Mouse (Mus musculus) stomach, embryonic 14.5 days (tissue): ENCODE results near the gene Gm7029. TPM values are rescaled to one million over a fixed set of nuclear protein-coding genes. Genes with fewer than 3 reads are reported as not detected.
"Not testable (repeated sequence)": the region's sequence is repeated elsewhere in the genome, so short reads cannot be mapped to it uniquely, and the experiment has no call there.

ENCODE experiments used
- ATAC-seq: fragments of 200-750 bp; cut with Nextera tagmentation; 2 replicates; pipeline ENCODE4 v1.8.0; 2017; ENCODE audit warnings: low read depth, moderate TSS enrichment; ENCODE audit not compliant: insufficient number of reproducible peaks, insufficient read depth, low FRiP score
- H3K27ac ChIP-seq: fragments of 300-500 bp; sonication (generic); 2 replicates; pipeline ENCODE4 v1.5.1; 2014; ENCODE audit warnings: mild to moderate bottlenecking, low read length, moderate library complexity, mixed read lengths
- H3K27me3 ChIP-seq: fragments of 300-500 bp; sonication (generic); 2 replicates; pipeline ENCODE4 v1.6.1; 2014; ENCODE audit warnings: low read length, control low read depth, mixed read lengths; ENCODE audit not compliant: control insufficient read depth, insufficient read depth
- H3K36me3 ChIP-seq: fragments of 300-500 bp; sonication (generic); 2 replicates; pipeline ENCODE4 v1.6.1; 2014; ENCODE audit warnings: mild to moderate bottlenecking, control low read depth, low read length, moderate library complexity, mixed read lengths; ENCODE audit not compliant: control insufficient read depth, insufficient read depth
- H3K4me1 ChIP-seq: fragments of 300-500 bp; sonication (generic); 2 replicates; pipeline ENCODE4 v1.6.1; 2014; ENCODE audit warnings: low read length, control low read depth, mixed read lengths; ENCODE audit not compliant: control insufficient read depth, insufficient read depth
- H3K4me2 ChIP-seq: fragments of 300-500 bp; sonication (generic); replicated peaks from 2 replicates; pipeline ENCODE4 v1.6.1; 2014; ENCODE audit warnings: low read depth, low read length, control low read depth
- H3K4me3 ChIP-seq: fragments of 300-500 bp; sonication (generic); 2 replicates; pipeline ENCODE4 v1.5.1; 2014; ENCODE audit warnings: low read depth, low read length, control low read depth
- H3K9ac ChIP-seq: fragments of 300-500 bp; sonication (generic); replicated peaks from 2 replicates; pipeline ENCODE4 v1.6.1; 2014; ENCODE audit warnings: low read depth, mild to moderate bottlenecking, control low read depth, low read length, moderate library complexity, mixed read lengths
- H3K9me3 ChIP-seq: fragments of 300-500 bp; sonication (generic); 2 replicates; pipeline ENCODE4 v1.6.1; 2016; ENCODE audit warnings: low read depth, low read length, control low read depth; ENCODE audit not compliant: control insufficient read depth
- WGBS: fragments of 180-500 bp; shearing (Covaris S2); extraction: QIAGEN DNeasy Blood & Tissue Kit; methylation state at CpG from one replicate; pipeline ENCODE4 v1.1.7; 2014; 5-methylcytosine and 5-hydroxymethylcytosine counted together
- polyA plus RNA-seq: library from polyadenylated mRNA; unstranded; fragments of >200 nt; fragmentation: Nextera tagmentation; extraction: Ambion mirVana; gene quantifications from 2 replicates; pipeline ENCODE4 v1.2.1, GENCODE M21; 2014

The Gm7029 gene
- polyA plus RNA-seq, result not detected in 2 replicates

DNA sequence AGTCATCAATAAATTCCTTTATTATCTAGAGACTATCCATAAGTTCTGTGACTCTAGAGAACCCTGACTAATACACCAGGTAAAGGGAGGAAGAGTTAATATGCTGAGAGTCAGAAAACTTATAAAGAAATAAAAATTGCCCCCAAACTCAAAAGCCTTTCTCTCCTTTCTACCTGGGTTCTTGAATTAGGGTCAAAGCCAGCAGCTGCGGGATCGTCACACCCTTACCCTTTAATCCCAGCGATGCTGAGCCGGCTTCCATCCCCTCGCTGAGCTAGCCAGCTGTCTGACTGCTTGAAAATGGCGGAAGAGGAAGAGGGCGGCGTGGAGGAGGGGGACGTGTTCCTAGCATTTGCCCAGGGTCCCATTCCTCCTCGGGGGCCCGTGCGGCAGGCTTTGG is at the start of gene Gm7029:
Gm7029 (plus strand) TSS at position 301 of the 400 bp plus-strand sequence.
- not testable (repeated sequence) for H3K36me3 ChIP-seq, H3K27me3 ChIP-seq, H3K9me3 ChIP-seq, H3K4me2 ChIP-seq, H3K4me3 ChIP-seq, H3K27ac ChIP-seq, H3K4me1 ChIP-seq, ATAC-seq, H3K9ac ChIP-seq
- WGBS, result 87% methylated on average over 4 of the region's 12 CpGs

DNA sequence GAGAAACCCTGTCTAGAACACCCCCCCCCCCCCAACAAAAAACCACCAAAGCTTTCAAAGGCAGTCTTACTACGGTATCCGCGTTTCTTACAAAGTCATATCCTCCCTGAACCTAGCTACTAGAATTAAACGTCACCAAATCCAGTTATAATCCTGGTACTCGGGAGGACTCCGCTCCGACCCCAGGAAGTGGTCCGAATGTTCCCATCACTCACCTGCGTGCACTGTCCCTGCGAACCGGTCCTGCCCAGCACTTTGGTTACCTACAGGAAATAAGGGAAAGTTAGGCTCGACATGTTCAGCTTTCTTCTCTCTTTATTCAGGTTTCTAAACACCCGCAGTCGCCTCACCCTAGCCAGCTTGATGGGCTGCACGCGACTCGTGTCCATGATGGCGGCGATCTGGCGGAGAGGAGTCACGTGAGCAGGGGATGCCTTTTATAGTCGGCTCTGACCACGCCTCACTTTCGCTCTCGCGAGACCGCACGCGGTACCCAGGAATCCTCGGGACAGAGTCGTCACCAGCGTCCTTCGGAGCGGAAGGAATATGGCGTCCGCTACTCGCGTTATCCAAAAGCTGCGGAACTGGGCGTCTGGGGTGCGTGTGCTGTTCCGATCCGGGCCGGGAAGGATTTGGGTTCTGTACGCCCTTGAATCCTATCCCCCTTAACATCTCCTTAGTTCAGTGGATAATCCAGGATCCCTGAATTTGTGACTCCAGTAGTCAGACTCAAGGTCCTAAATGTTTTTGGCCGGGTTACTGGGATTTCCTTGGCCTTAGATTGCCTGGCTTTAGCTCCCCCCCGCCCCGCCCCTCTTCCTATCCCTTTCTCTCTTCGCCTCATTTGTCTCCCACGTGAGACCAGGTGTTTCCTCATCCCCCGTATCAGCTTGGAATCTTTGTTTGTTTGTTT is 49.3 kb upstream of the Gm7029 start, which contains the start of the genes Rps28 and Ndufa7:
Rps28 (minus strand) TSS at position 479 of the 913 bp plus-strand sequence.
Ndufa7 (plus strand) TSS at position 489 of the 913 bp plus-strand sequence.
- WGBS, result under 1% methylated on average over 51 of the region's 51 CpGs
- peaks cover 30% of the 10 kb centered on the region for H3K36me3 ChIP-seq
- peak; percentile 94 for ATAC-seq

DNA sequence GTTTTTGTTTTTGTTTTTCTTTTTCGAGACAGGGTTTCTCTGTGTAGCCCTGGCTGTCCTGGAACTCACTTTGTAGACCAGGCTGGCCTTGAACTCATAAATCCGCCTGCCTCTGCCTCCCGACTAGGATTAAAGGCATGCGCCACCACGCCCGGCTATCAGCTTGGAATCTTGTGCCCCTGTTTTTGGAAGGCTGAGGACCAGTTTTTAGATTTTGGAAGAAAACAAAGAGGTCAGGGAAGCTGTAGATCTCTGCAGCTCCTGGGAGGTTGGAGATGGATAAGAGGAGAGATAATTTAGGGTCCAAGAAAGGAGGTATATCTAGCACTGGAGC is 48.7 kb upstream of the Gm7029 start:
- H3K4me1 ChIP-seq, result peaks cover 12% of the 10 kb centered on the region
- H3K9ac ChIP-seq, result peak overlapping the region; percentile 85
- 5% methylated on average over 6 of the region's 6 CpGs for WGBS
- H3K27me3 ChIP-seq, ATAC-seq, H3K9me3 ChIP-seq: not testable (repeated sequence)
- peaks cover 34% of the 10 kb centered on the region for H3K36me3 ChIP-seq
- H3K27ac ChIP-seq, result peak overlapping the region; percentile 86; the same call in 1 of the 2 replicates
- peak overlapping the region; percentile 63 for H3K4me2 ChIP-seq
- peak overlapping the region; percentile 69 for H3K4me3 ChIP-seq

More for the DNA sequence above, 49.3 kb upstream of the Gm7029 start, which contains the start of the genes Rps28 and Ndufa7:
- Histone ChIP-seq H3K27ac (peak within 1 kb of the TSS; percentile 86; the same call in 1 of the 2 replicates), H3K4me1 (peaks cover 12% of the 10 kb centered on the region), H3K4me3 (peak within 1 kb of the TSS; percentile 69), H3K4me2 (peak within 1 kb of the TSS; percentile 92), H3K9me3 (no peaks in the 10 kb centered on the region), H3K9ac (peak within 1 kb of the TSS; percentile 85), H3K27me3 (no peaks in the 10 kb centered on the region)

DNA sequence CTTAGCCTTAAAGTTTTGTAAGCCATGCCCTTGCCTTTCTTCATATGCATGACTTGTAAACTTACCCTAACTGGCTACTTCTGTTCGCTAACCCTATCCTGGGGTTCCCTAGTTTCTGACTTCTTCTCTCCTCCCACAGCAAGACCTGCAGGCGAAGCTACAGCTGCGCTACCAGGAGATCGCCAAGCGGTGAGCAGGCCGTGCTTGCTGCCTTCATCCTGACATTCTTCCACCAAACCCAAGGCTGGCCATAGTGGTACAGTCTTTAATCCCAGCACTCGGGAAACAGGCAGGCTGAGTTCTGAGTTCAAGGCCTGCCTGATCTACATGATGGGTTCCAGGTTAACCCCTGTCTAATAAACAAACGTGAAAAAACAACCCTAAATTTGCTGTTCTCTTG is 48.2 kb upstream of the Gm7029 start:
- H3K36me3 ChIP-seq, result peaks cover 34% of the 10 kb centered on the region
- H3K4me1 ChIP-seq, result peaks cover 12% of the 10 kb centered on the region
- H3K9me3 ChIP-seq, result no peaks in the 10 kb centered on the region
- ATAC-seq, result no peak
- H3K4me2 ChIP-seq, result peak overlapping the region; percentile 63
- WGBS, result 85% methylated on average over 8 of the region's 8 CpGs
- H3K9ac ChIP-seq, result peak overlapping the region; percentile 85
- no peak overlapping the region for H3K27ac ChIP-seq
- H3K4me3 ChIP-seq, result peak overlapping the region; percentile 69
- no peaks in the 10 kb centered on the region for H3K27me3 ChIP-seq

DNA sequence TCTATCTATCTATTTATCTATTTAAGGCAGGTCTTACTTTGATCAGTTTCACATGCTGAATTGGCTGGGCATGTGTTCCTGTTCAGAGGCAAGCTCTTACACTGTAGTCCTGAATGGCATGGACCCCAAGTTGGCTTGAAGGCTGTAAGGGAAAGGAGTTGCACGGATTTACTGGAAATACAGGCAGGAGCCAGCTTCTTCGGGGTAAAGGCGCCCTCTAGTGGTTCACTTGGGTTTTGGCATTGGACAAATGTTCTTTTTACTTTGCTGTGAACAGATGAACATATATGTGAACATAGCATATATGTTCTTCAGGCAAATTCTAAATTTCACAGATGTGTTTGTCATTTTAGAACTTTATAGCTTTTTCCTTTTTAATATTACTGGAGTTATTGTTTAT is 46.8 kb upstream of the Gm7029 start:
- H3K4me1 ChIP-seq, result peaks cover 12% of the 10 kb centered on the region
- H3K4me3 ChIP-seq, result no peak overlapping the region
- H3K27ac ChIP-seq, result no peak overlapping the region
- ATAC-seq, result no peak
- H3K27me3 ChIP-seq, result no peaks in the 10 kb centered on the region
- no peak overlapping the region for H3K4me2 ChIP-seq
- no peak overlapping the region for H3K9ac ChIP-seq
- no peaks in the 10 kb centered on the region for H3K9me3 ChIP-seq
- WGBS, result 0% methylated on average over 3 of the region's 3 CpGs
- peaks cover 30% of the 10 kb centered on the region for H3K36me3 ChIP-seq

DNA sequence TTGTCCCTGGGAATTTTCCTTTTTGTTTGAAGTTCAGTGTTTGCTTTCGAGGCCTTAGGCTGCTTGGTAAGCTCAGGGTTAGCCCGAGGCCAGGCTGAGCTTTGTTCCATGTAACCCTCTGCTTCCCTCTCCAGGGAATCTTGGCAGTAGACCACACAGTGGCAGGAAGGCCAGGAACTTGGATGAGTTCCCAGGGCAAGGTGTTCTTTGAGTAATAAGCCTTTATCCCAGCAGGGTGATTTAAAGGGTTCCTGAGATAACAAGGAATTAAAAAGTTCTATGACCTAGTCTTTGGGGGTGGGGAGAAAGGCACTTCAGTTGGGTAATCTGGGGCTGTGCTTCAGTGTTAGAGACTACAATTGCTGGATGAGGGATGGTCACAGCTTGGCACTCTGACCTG is 44.7 kb upstream of the Gm7029 start:
- no peak for ATAC-seq
- Histone ChIP-seq H3K27ac (no peak overlapping the region), H3K9ac (no peak overlapping the region), H3K36me3 (peaks cover 36% of the 10 kb centered on the region), H3K4me1 (peaks cover 3% of the 10 kb centered on the region; the same call in 1 of the 2 replicates), H3K27me3 (no peaks in the 10 kb centered on the region), H3K9me3 (no peaks in the 10 kb centered on the region), H3K4me3 (no peak overlapping the region), H3K4me2 (no peak overlapping the region)
- WGBS, result 57% methylated on average over 2 of the region's 2 CpGs

- Histone ChIP-seq H3K9me3 (no peaks in the 10 kb centered on the region), H3K36me3 (peaks cover 41% of the 10 kb centered on the region), H3K4me1 (peaks cover 3% of the 10 kb centered on the region; the same call in 1 of the 2 replicates), H3K27ac (no peak overlapping the region), H3K4me3 (no peak overlapping the region), H3K27me3 (no peaks in the 10 kb centered on the region), H3K9ac (no peak overlapping the region), H3K4me2 (no peak overlapping the region)
- no peak for ATAC-seq
- 90% methylated on average over 10 of the region's 10 CpGs for WGBS
Observed at GRCm38 (mm10) chr17:33829561-33829960, 44.1 kb upstream of the Gm7029 start.

GRCm38 (mm10) chr17:33842966-33843795 is 30.5 kb upstream of the Gm7029 start, which contains the start of gene Cd320:
Gene Cd320, plus strand, starts transcription at chr17:33843091.
- ATAC-seq, result peak; percentile 90
- Histone ChIP-seq H3K9me3 (no peaks in the 10 kb centered on the region), H3K4me1 (peaks cover 4% of the 10 kb centered on the region; the same call in 1 of the 2 replicates), H3K27me3 (no peaks in the 10 kb centered on the region), H3K4me2 (peak within 1 kb of the TSS; percentile 91), H3K36me3 (peaks cover 9% of the 10 kb centered on the region), H3K27ac (peak within 1 kb of the TSS; percentile 33; the same call in 1 of the 2 replicates), H3K9ac (peak within 1 kb of the TSS; percentile 45), H3K4me3 (peak within 1 kb of the TSS; percentile 61)
- WGBS, result under 1% methylated on average over 45 of the region's 45 CpGs
